Mouse (Mus musculus) cerebellum, adult 11-12 months (tissue): ENCODE results near the gene C130050O18Rik.
"Not testable (repeated sequence)": the region's sequence is repeated elsewhere in the genome, so short reads cannot be mapped to it uniquely, and the experiment has no call there.

ENCODE experiments used
- DNase-seq: peaks from one replicate; pipeline ENCODE4 v3.0.0; 2022

Gene C130050O18Rik

GRCm38 (mm10) chr5:139380385-139381248 lies 24.5 kb upstream of the C130050O18Rik start:
- peak; percentile 93 for DNase-seq

- DNase-seq: no peak
Measured at GRCm38 (mm10) chr5:139381586-139382513, 23.2 kb upstream of the C130050O18Rik start.

DNA sequence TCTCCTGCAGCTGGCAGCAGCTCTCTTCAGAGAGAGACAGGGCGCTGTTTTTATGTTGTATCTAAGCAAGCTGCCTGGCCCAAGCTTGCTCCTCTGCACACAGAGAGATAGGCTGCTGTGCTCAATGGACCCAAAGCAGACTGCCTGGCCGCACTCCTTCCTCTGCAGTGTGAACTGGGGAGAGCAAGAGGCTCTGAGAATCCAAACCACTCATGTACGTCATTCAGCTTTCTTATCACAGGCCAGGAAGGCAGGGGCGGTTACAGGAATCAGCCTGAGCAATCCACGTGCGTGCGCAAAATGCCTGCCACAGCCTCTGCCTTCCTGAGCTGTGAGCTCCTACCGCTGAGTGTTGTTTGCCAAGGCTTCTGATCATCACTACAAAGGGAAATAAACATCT lies 22.3 kb upstream of the C130050O18Rik start:
- DNase-seq: no peak

GRCm38 (mm10) chr5:139383234-139383633 lies 21.8 kb upstream of the C130050O18Rik start:
- DNase-seq: no peak

DNA sequence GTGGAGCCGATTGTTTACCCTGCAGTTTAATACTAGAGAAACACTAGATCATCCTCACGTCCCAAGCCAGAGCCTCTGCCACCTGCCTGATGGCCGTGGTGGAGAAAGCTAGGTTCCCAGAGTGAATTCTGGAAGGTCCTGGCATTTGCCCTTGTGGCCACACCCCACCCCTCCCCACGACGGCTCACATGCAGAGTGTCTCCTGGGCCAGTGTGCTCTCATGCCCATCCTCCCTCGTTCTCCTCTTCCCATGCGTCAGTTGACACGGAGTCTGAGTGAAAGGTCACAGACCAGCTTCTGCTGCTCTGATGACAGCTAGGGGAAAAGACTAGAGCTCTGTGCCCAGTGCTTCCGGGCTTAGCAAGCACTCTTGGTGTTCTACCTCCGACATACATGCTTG lies 20.5 kb upstream of the C130050O18Rik start:
- no peak for DNase-seq

- DNase-seq: no peak
Measured at GRCm38 (mm10) chr5:139386047-139386446, 19.0 kb upstream of the C130050O18Rik start.

GRCm38 (mm10) chr5:139387329-139388194 lies 17.5 kb upstream of the C130050O18Rik start:
- DNase-seq: no peak

DNA sequence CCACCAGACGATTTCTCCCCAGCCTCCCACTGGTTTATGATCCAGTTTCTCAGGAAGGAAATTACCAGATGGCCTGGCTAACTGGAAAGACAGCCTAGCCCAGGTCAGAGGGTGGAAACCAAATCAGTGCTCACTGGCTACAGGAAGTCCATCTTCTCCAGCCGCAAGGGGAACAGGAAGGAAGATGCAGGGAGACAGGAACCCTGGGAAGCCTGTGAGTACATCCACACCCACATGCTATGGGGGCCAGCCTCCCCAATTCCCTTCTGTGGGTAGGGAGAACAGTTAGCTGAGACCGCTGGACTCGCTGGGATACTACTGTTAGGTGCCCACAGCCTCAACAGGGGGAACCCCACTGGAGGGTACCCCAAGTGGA lies 16.9 kb upstream of the C130050O18Rik start:
- DNase-seq: no peak

DNA sequence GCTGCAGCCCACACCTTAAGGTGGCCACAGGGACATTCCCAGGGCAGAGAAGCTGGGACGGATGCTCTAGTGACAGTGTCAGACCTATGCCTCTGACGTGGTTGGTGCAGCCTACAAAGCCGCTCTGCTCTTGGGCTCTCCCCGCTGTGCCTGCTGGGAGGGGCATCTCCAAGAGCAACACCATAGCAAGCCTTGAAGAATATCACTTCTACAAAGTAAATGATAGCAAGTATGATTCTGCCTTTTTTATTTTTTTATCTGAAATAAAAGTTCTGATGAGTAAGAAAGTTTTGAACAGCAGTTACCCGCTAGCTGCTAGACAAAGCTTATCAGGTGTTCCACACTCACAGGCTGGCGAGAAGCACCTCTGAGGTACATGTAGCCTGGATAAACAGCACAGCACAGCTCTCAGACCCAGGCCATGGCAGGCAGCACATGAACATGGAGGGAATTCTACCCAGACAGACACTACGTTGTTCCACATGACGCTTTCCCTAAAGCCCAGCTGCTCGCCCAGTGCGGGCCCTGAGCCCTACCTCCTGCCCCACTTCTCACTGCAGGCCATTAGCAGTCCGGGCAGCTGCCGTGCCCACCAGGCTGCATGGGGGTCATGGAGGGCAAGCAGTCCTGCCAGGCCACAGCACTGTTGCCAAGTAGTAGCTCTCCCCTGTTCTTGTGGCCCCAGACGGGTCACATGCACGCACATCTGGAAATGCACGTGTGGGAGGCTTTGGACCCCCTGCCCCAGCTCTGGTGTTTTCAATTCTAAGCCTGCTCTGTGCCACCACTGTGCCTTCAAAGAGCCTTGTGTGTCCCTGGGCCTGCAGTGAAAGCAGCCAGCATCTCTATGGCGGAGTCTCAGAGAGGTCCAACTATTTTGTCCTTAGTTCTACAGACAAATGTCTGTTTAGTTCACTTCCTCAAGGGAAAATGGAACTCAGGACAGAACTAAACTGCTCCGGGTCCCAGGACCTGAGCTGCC lies 16.1 kb upstream of the C130050O18Rik start:
- no peak for DNase-seq

GRCm38 (mm10) chr5:139389676-139390061 lies 15.4 kb upstream of the C130050O18Rik start:
- no peak for DNase-seq

DNA sequence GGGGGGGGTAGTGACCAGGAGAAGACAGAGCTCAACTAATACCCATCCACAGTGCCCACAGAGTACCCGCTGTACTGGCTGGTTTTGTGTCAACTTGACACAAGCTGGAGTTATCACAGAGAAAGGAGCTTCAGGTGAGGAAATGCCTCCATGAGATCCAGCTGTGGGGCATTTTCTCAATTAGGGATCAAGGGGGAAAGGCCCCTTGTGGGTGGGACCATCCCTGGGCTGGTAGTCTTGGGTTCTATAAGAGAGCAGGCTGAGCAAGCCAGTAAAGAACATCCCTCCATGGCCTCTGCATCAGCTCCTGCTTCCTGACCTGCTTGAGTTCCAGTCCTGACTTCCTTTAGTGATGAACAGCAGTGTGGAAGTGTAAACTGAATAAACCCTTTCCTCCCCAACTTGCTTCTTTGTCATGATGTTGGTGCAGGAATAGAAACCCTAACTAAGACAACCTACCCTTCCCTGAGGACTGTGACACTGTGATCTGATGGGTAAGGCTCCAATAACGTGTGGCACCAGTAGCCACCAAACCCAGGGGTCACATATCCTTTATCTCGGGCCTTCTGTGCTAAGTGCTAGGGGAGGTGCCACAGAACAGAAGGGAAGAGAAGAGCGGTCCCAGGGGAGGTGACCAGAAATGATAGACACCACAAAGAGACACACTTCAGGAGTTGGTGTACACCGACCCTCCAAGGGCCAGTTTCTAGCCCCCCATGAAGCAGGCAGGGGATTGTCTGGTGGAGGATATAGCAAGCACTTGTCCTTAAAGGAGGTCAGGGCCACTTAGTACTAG lies 14.6 kb upstream of the C130050O18Rik start:
- not testable (repeated sequence) for DNase-seq

DNA sequence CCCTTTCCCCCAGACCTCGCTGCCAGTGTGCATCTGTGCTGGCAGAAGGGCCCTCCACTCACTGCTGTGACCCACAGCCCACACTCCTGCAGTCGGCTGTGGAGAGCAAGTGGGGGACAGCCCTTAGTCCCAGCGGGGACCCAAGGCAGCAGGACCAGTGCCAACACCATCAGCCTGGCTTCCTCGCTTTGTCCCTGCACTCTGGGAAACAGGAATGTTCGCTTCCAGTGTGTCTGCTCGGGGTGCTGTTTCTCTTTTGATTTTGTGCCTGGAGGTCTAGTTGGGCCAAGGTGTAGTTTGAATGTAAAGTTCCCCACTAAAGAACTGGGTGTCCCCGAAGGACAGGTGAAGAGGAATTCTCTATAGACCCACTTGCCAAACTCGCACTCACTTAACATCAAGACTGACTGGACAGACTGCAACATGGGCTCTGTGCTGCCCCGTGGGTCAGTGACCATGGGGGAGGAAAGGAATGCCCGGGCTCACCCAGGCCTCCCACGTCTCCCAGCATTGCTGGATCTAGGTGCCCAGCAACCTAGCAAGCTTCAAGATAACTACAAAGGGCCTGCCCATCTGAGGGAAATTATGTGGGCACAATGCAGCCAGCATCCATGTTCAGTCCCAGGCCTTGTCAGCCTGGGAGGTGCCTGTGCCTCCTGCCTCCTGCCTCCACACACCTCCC lies 13.6 kb upstream of the C130050O18Rik start:
- no peak for DNase-seq

DNA sequence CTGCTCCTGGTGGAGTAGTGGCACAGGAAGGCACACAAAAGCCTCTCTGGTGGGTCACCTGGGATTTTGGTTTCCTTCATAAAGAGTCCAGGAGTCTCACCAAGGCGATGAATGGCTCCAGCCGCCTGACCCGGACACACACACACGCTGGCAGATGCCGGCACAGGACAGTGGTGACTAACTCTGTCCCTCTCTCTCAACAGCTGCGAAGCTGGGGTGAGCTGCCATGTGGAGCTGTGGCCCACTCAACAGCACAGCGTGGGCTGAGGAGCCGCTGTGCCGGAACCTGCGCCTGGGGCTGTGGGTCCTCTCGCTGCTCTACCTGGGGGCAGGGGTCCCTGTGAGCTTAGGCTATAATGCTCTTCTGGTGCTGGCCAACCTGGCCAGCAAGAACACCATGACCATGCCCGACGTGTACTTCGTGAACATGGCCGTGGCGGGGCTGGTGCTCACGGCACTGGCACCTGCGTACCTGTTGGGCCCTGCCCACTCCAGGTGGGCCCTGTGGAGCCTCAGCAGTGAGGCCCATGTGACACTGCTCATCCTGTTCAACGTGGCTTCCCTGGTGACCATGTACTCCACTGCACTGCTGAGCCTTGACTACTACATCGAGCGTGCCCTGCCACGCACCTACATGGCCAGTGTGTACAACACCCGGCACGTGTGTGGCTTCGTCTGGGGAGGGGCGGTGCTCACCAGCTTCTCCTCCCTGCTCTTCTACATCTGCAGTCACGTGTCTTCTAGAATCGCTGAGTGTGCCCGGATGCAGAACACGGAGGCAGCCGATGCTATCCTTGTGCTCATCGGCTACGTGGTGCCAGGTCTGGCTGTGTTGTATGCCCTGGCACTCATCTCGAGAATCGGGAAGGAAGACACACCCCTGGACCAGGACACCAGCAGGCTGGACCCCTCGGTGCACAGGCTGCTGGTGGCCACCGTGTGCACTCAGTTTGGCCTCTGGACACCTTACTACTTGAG lies 12.6 kb upstream of the C130050O18Rik start:
- no peak for DNase-seq

DNA sequence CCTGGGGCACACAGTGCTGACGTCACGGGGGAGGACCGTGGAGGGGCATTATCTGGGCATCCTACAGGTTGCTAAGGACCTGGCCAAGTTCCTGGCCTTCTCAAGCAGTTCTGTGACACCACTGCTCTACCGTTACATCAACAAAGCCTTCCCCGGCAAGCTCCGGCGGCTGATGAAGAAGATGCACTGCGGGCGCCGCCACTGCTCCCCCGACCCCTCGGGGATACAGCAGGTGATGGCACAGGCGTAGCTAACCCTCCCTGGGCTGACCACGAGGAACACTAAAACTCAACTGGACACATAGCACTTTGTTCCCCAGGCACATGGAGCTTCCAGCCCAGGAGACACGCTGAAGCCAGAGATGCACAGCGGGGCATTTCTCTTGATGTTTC lies 11.9 kb upstream of the C130050O18Rik start:
- DNase-seq: no peak

DNA sequence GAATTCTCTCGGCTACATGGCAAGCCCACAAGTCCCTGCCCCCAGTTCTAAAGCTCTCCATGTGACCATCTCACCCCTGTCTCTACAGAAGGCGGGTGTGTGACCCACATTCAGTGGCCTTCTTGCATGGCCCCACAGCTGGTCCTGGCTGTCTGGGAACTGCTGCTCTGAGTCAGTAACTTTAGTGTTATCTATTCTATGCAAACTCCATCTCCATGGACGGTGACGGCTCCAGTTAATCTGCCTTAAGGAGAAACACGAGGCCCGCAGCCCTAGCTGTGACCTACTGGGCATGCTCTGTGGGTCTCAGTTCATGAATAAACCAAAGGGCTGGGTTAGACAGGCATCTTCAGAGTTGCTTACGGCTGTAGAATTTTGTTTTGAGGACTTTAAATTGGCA lies 10.7 kb upstream of the C130050O18Rik start:
- DNase-seq: no peak

GRCm38 (mm10) chr5:139395528-139395927 lies 9.6 kb upstream of the C130050O18Rik start:
- DNase-seq: no peak

DNA sequence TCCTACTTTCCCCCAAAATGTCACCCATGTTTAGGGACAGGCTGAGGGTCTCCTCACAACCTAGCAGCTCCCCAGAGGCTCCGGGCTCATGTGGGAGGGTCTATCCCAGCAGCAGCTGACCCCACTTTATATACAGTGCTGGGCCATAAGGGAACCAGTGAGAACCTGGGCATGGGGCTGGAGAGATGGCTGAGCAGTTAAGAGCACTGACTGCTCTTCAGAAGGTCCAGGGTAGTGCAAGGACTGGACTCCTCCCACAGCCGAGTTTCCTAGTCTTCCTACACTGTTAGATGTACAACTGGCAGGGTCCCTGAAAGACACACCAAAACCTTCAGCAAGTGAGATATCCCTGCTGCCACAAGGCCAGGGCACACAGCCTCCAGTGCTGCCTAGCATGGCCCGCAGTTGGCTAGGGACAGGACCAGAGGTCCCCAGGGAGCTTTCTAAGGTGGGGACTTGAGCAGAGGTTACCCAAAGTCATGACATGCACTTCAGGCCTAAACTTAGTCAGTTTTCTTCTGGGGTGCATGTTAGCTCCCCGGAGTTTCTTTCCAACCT lies 7.6 kb upstream of the C130050O18Rik start:
- no peak for DNase-seq

- peak; percentile 94 for DNase-seq
Measured at GRCm38 (mm10) chr5:139397959-139398753, 6.9 kb upstream of the C130050O18Rik start.
